Mouse (Mus musculus) hindbrain, embryonic 10.5 days (tissue): Measurements from ENCODE around the gene Egflam. TPM values are rescaled to one million over a fixed set of nuclear protein-coding genes. Genes with fewer than 3 reads are reported as not detected.

Experiments
- DNase-seq: peaks from one replicate; pipeline ENCODE4 v3.0.0-alpha.2; 2017; ENCODE audit warnings: low spot score
- H3K27ac ChIP-seq: fragments of 300-500 bp; sonication (generic); 2 replicates; pipeline ENCODE4 v1.5.1; 2016; ENCODE audit warnings: mild to moderate bottlenecking, moderate library complexity
- H3K27me3 ChIP-seq: fragments of 300-500 bp; sonication (generic); 2 replicates; pipeline ENCODE4 v1.6.1; 2016; ENCODE audit warnings: mild to moderate bottlenecking; ENCODE audit not compliant: poor library complexity, insufficient read depth, severe bottlenecking
- H3K36me3 ChIP-seq: fragments of 300-500 bp; sonication (generic); 2 replicates; pipeline ENCODE4 v1.6.1; 2016; ENCODE audit warnings: mild to moderate bottlenecking, moderate library complexity
- H3K4me1 ChIP-seq: fragments of 300-500 bp; sonication (generic); replicated peaks from 2 replicates; pipeline ENCODE4 v1.6.1; 2016; ENCODE audit warnings: mild to moderate bottlenecking
- H3K4me3 ChIP-seq: fragments of 300-500 bp; sonication (generic); 2 replicates; pipeline ENCODE4 v1.5.1; 2016; ENCODE audit warnings: mild to moderate bottlenecking, moderate library complexity
- H3K9me3 ChIP-seq: fragments of 300-500 bp; sonication (generic); 2 replicates; pipeline ENCODE4 v1.6.1; 2016; ENCODE audit warnings: mild to moderate bottlenecking, moderate library complexity
- WGBS: fragments of 180-500 bp; shearing (Covaris S2); methylation state at CpG from one replicate; pipeline ENCODE4 v1.1.7; 2016; 5-methylcytosine and 5-hydroxymethylcytosine counted together
- polyA plus RNA-seq: library from polyadenylated mRNA; unstranded; fragments of >200 nt; fragmentation: Nextera tagmentation; extraction: Ambion mirVana; gene quantifications from 2 replicates; pipeline ENCODE4 v1.2.1, GENCODE M21; 2016

Egflam gene
- polyA plus RNA-seq, 1 experiment from 2014 or later = 12.8 TPM

- no peaks in the 10 kb centered on the region for H3K9me3 ChIP-seq
- DNase-seq = no peak
- H3K4me3 ChIP-seq = no peak overlapping the region
- no peak overlapping the region for H3K27ac ChIP-seq
- H3K36me3 ChIP-seq = no peaks in the 10 kb centered on the region
- 86% methylated on average over 11 of the region's 11 CpGs for WGBS
- no peaks in the 10 kb centered on the region for H3K27me3 ChIP-seq
- H3K4me1 ChIP-seq = no peaks in the 10 kb centered on the region
Measured at GRCm38 (mm10) chr15:7334517-7335298, 63.5 kb downstream of the Egflam start.

GRCm38 (mm10) chr15:7332875-7333274 lies 65.3 kb downstream of the Egflam start:
- no peaks in the 10 kb centered on the region for H3K9me3 ChIP-seq
- no peak overlapping the region for H3K4me3 ChIP-seq
- 86% methylated on average over 1 of the region's 1 CpGs for WGBS

GRCm38 (mm10) chr15:7322599-7323311 lies 75.4 kb downstream of the Egflam start:
- H3K27ac ChIP-seq = no peak overlapping the region
- no peaks in the 10 kb centered on the region for H3K9me3 ChIP-seq
- DNase-seq = no peak
- no peaks in the 10 kb centered on the region for H3K27me3 ChIP-seq
- 88% methylated on average over 2 of the region's 2 CpGs for WGBS
- H3K4me3 ChIP-seq = no peak overlapping the region
- no peaks in the 10 kb centered on the region for H3K36me3 ChIP-seq
- no peaks in the 10 kb centered on the region for H3K4me1 ChIP-seq

More at GRCm38 (mm10) chr15:7332875-7333274, 65.3 kb downstream of the Egflam start:
- no peak overlapping the region for H3K27ac ChIP-seq
- no peaks in the 10 kb centered on the region for H3K27me3 ChIP-seq
- no peaks in the 10 kb centered on the region for H3K36me3 ChIP-seq
- no peak for DNase-seq
- H3K4me1 ChIP-seq = no peaks in the 10 kb centered on the region

GRCm38 (mm10) chr15:7320901-7321300 lies 77.3 kb downstream of the Egflam start:
- Histone ChIP-seq H3K4me1 (no peaks in the 10 kb centered on the region), H3K36me3 (no peaks in the 10 kb centered on the region), H3K27ac (no peak overlapping the region), H3K27me3 (no peaks in the 10 kb centered on the region), H3K9me3 (no peaks in the 10 kb centered on the region), H3K4me3 (no peak overlapping the region)
- DNase-seq = no peak
- WGBS = 77% methylated on average over 4 of the region's 4 CpGs

- H3K4me1 ChIP-seq = no peaks in the 10 kb centered on the region
- no peaks in the 10 kb centered on the region for H3K27me3 ChIP-seq
- H3K9me3 ChIP-seq = no peaks in the 10 kb centered on the region
- no peaks in the 10 kb centered on the region for H3K36me3 ChIP-seq
- DNase-seq = no peak
- 86% methylated on average over 9 of the region's 9 CpGs for WGBS
- no peak overlapping the region for H3K4me3 ChIP-seq
- no peak overlapping the region for H3K27ac ChIP-seq
Measured at GRCm38 (mm10) chr15:7315539-7315938, 82.7 kb downstream of the Egflam start.

GRCm38 (mm10) chr15:7308711-7309110 lies 89.5 kb downstream of the Egflam start:
- Histone ChIP-seq H3K4me3 (no peak overlapping the region), H3K27ac (no peak overlapping the region), H3K36me3 (no peaks in the 10 kb centered on the region), H3K9me3 (no peaks in the 10 kb centered on the region), H3K4me1 (no peaks in the 10 kb centered on the region), H3K27me3 (no peaks in the 10 kb centered on the region)
- DNase-seq = peak; percentile 14
- WGBS = 69% methylated on average over 4 of the region's 4 CpGs

GRCm38 (mm10) chr15:7299892-7300291 lies 98.3 kb downstream of the Egflam start:
- no peaks in the 10 kb centered on the region for H3K4me1 ChIP-seq
- H3K9me3 ChIP-seq = 0 out of 2 replicates have a peak, but pooled peaks cover 3% of the 10 kb centered on the region
- no peak overlapping the region for H3K27ac ChIP-seq
- no peak overlapping the region for H3K4me3 ChIP-seq
- no peaks in the 10 kb centered on the region for H3K36me3 ChIP-seq
- 81% methylated on average over 1 of the region's 1 CpGs for WGBS
- DNase-seq = no peak
- no peaks in the 10 kb centered on the region for H3K27me3 ChIP-seq

GRCm38 (mm10) chr15:7295199-7295598 lies 103.0 kb downstream of the Egflam start:
- WGBS = 80% methylated on average over 1 of the region's 1 CpGs
- no peak for DNase-seq

GRCm38 (mm10) chr15:7292854-7293253 lies 105.3 kb downstream of the Egflam start:
- Histone ChIP-seq H3K9me3 (0 out of 2 replicates have a peak, but pooled peaks cover 3% of the 10 kb centered on the region), H3K4me1 (0 out of 2 replicates have a peak, but pooled peaks cover 6% of the 10 kb centered on the region), H3K27me3 (no peaks in the 10 kb centered on the region), H3K36me3 (no peaks in the 10 kb centered on the region), H3K4me3 (no peak overlapping the region), H3K27ac (no peak overlapping the region)
- no peak for DNase-seq

More at GRCm38 (mm10) chr15:7295199-7295598, 103.0 kb downstream of the Egflam start:
- no peaks in the 10 kb centered on the region for H3K27me3 ChIP-seq
- H3K4me3 ChIP-seq = no peak overlapping the region
- no peak overlapping the region for H3K27ac ChIP-seq
- H3K36me3 ChIP-seq = no peaks in the 10 kb centered on the region
- 0 out of 2 replicates have a peak, but pooled peaks cover 3% of the 10 kb centered on the region for H3K9me3 ChIP-seq
- no peaks in the 10 kb centered on the region for H3K4me1 ChIP-seq

- WGBS = 84% methylated on average over 4 of the region's 4 CpGs
- no peaks in the 10 kb centered on the region for H3K9me3 ChIP-seq
- H3K4me1 ChIP-seq = 0 out of 2 replicates have a peak, but pooled peaks cover 6% of the 10 kb centered on the region
- H3K36me3 ChIP-seq = no peaks in the 10 kb centered on the region
- no peaks in the 10 kb centered on the region for H3K27me3 ChIP-seq
- H3K4me3 ChIP-seq = no peak overlapping the region
- no peak overlapping the region for H3K27ac ChIP-seq
- no peak for DNase-seq
Measured at GRCm38 (mm10) chr15:7290003-7290402, 108.2 kb downstream of the Egflam start.

GRCm38 (mm10) chr15:7289516-7289915 lies 108.7 kb downstream of the Egflam start:
- Histone ChIP-seq H3K9me3 (no peaks in the 10 kb centered on the region), H3K4me3 (no peak overlapping the region), H3K27ac (no peak overlapping the region), H3K27me3 (no peaks in the 10 kb centered on the region), H3K36me3 (no peaks in the 10 kb centered on the region), H3K4me1 (0 out of 2 replicates have a peak, but pooled peaks cover 6% of the 10 kb centered on the region)
- WGBS = 74% methylated on average over 14 of the region's 14 CpGs
- DNase-seq = peak; percentile 7

- Histone ChIP-seq H3K4me3 (no peak overlapping the region), H3K9me3 (no peaks in the 10 kb centered on the region), H3K36me3 (no peaks in the 10 kb centered on the region), H3K27me3 (no peaks in the 10 kb centered on the region), H3K4me1 (0 out of 2 replicates have a peak, but pooled peaks cover 6% of the 10 kb centered on the region), H3K27ac (no peak overlapping the region)
- peak; percentile 10 for DNase-seq
- WGBS = 55% methylated on average over 4 of the region's 4 CpGs
Measured at GRCm38 (mm10) chr15:7288841-7289424, 109.3 kb downstream of the Egflam start.

- no peak overlapping the region for H3K4me3 ChIP-seq
- 0 out of 2 replicates have a peak, but pooled peaks cover 6% of the 10 kb centered on the region for H3K4me1 ChIP-seq
- no peaks in the 10 kb centered on the region for H3K36me3 ChIP-seq
- DNase-seq = no peak
- WGBS = 82% methylated on average over 3 of the region's 3 CpGs
- no peaks in the 10 kb centered on the region for H3K9me3 ChIP-seq
- no peaks in the 10 kb centered on the region for H3K27me3 ChIP-seq
- no peak overlapping the region for H3K27ac ChIP-seq
Measured at GRCm38 (mm10) chr15:7287911-7288310, 110.3 kb downstream of the Egflam start.
